Mouse (Mus musculus) lung, adult 18-20 months (tissue): ENCODE measurements at regions not wholly inside any gene's neighbourhood (a gene's known extent, or its start where the extent isn't known, plus 50 kb on each side); places are given as distances from the start of the nearest gene placed in this dataset.

Experiments used
- DNase-seq, 2 experiments: peaks; one replicate each; pipeline ENCODE4 v3.0.0; 2022; ENCODE audit warnings: mixed read lengths in 2 of 2

- DNase-seq: no peak
These were observed 84.1 kb upstream of the Xpo1 start for GRCm38 (mm10) chr11:23171760-23172159.

- DNase-seq: no peak
These were observed 74.2 kb upstream of the Xpo1 start for GRCm38 (mm10) chr11:23181647-23182046.

DNA sequence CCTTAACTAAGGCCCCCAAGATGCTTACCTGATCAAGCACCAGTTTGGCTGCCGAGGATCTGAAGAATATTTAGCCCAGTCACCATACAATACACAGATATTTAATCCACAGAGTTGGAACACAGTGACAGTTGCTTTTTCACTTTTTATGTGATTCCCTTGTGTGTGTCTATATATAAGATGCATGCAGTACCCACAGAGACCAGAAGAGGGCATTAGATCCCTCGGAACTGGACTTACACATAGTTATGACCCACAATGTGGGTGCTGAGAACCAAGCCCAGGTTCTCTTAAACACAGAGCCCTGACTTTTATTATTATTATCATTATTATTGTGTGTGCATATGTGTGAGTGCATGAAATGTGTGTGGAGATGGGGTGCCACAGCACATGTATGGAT, 70.6 kb upstream of the Xpo1 start:
- DNase-seq: no peak

- DNase-seq: no peak
These were observed 54.0 kb upstream of the Xpo1 start for GRCm38 (mm10) chr11:23201701-23202449.

- no peak for DNase-seq
These were observed 52.3 kb upstream of the Xpo1 start for GRCm38 (mm10) chr11:23203566-23203965.

DNA sequence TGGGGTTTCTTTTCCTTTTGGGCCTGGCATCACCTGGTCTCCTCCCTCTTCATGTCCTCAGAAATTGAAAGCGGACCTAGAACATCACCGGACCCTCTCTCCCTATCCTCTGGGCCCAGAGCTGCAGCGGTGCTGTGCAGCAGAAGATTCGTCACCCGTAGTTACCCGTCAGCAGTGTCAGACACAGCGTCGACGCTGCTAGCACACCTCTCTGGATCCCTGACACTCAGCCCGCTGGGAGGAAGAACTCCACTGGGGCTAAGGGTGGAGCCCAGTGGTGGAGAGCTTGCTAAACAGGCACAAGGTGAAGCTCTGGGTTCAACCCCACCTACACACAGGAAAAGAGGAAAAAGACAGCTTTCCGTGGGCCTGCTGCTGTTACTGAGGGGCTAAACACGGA, 51.8 kb upstream of the Xpo1 start:
- DNase-seq: no peak
